Mouse (Mus musculus) liver, adult 10 weeks (tissue): ENCODE data around the gene Mrgprd. TPM values are rescaled to one million over a fixed set of nuclear protein-coding genes. Genes with fewer than 3 reads are reported as not detected.

Experiments
- polyA plus RNA-seq: library from polyadenylated mRNA; stranded (reverse); fragments of 350-450 nt; fragmentation: Illumina TruSeq; extraction: RNeasy Lipid Tissue Mini Kit (QIAGEN cat#74804); gene quantifications from one replicate; pipeline ENCODE4 v1.2.3, GENCODE M21; 2014; ENCODE audit warnings: low read depth, low replicate concordance

Mrgprd gene
- not detected for polyA plus RNA-seq

GRCm38 (mm10) chr7:145314785-145315411 lies at the start of gene Mrgprd:
Gene Mrgprd, plus strand, starts transcription at chr7:145314835.

GRCm38 (mm10) chr7:145283487-145284187 lies 31.0 kb upstream of the Mrgprd start, which contains the start of gene Tpcn2:
Gene Tpcn2, minus strand, starts transcription at chr7:145284011.

GRCm38 (mm10) chr7:145300321-145301007 lies 14.2 kb upstream of the Mrgprd start, which contains the start of gene Mrgprf:
Gene Mrgprf, plus strand, starts transcription at chr7:145300828.

Other genes with a start within 250 kb of the Mrgprd start
- not detected for gene 1810010D01Rik, start 106.7 kb upstream of the Mrgprd start, polyA plus RNA-seq
- 0.58 TPM for gene Tpcn2, start 30.8 kb upstream of the Mrgprd start, polyA plus RNA-seq
- gene Mrgprf, start 14.0 kb upstream of the Mrgprd start, polyA plus RNA-seq, result not detected